ENCODE assay signal across 30 mouse cellular contexts in the genomic region with DNA sequence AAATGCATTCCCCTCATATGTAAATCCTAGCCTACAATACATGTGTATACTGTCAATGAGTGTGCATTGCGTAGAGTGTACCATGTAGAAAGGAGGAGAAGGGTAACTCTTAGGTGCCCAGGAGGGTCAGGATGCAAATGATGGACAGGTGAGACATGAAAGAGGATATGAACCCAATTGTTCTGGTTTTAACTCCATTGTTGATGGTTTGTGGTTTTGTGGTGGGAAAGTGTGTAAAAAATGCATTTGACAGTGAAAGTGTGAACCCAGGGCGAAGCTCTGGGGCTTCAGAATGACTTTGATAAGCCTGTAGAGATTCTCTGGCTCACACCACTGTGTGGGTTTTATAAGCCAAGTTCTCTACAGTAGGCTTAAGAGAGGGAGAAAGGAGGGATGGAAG. TPM values are rescaled to one million over a fixed set of nuclear protein-coding genes. Genes with fewer than 3 reads are reported as not detected.
"Had no signal": no experiment of that assay in that cellular context is flagged by ENCODE, and none has a peak within 500 bp of the region (broad histone marks: within the 10 kb centered on the region; RNA-seq: fewer than 3 reads in every experiment).

No protein-coding gene starts in this region.

- H3K4me3 ChIP-seq: limb, embryonic 10.5 days; limb, embryonic 13.5 days; liver, embryonic 12.5 days; liver, embryonic 15.5 days; lung, embryonic 15.5 days; neural tube, embryonic 13.5 days had no signal

- DNase-seq: kidney, adult 11 months; kidney, adult 8-10 months; kidney, postnatal 14 days; kidney, postnatal 4 days; layer of hippocampus, adult 9-11 months; liver; lung, adult 18-20 months; lung, postnatal 14 days; lung, postnatal 4 days; midbrain, embryonic 14.5 days; retina, postnatal 1 day; right cerebral cortex, postnatal 25 days; spleen, adult 18-20 months; thymus, adult 18-20 months had no signal

- H3K9ac ChIP-seq: limb, embryonic 13.5 days; liver, embryonic 12.5 days; liver, embryonic 15.5 days; lung, embryonic 15.5 days; neural tube, embryonic 13.5 days had no signal

- H3K4me1 ChIP-seq: liver, embryonic 12.5 days; liver, embryonic 15.5 days; neural tube, embryonic 13.5 days had no signal

- H3K27me3 ChIP-seq: limb, embryonic 13.5 days; liver, embryonic 12.5 days; liver, embryonic 15.5 days; lung, embryonic 15.5 days; neural tube, embryonic 13.5 days had no signal

- ATAC-seq: liver, embryonic 12.5 days had no signal

- H3K36me3 ChIP-seq: limb, embryonic 10.5 days; limb, embryonic 13.5 days; liver, embryonic 12.5 days; liver, embryonic 15.5 days; lung, embryonic 15.5 days; neural tube, embryonic 13.5 days had no signal

- H3K4me2 ChIP-seq: limb, embryonic 13.5 days; liver, embryonic 12.5 days; liver, embryonic 15.5 days; lung, embryonic 15.5 days; midbrain, embryonic 11.5 days; neural tube, embryonic 13.5 days had no signal

- H3K9me3 ChIP-seq: limb, embryonic 10.5 days; limb, embryonic 13.5 days; liver, embryonic 12.5 days; liver, embryonic 15.5 days; lung, embryonic 15.5 days; neural tube, embryonic 13.5 days had no signal

- H3K27ac ChIP-seq: limb, embryonic 10.5 days; limb, embryonic 13.5 days; liver, embryonic 12.5 days; liver, embryonic 15.5 days; lung, embryonic 15.5 days; neural tube, embryonic 13.5 days had no signal

RNA-seq across cellular contexts. Expression of gene Zfp957, which starts 12.7 kb away (rescaled TPM):
- total RNA-seq: layer of hippocampus, adult 18-20 months; layer of hippocampus, postnatal 25 days; left cerebral cortex, adult 18-20 months; left cerebral cortex, postnatal 25 days; megakaryocyte progenitor cell, adult 5-6 weeks; megakaryocyte-erythroid progenitor cell, adult 5-6 weeks; neutrophil, adult 5-6 weeks had no signal
- polyA plus RNA-seq: kidney, embryonic 16.5 days; limb, embryonic 10.5 days; limb, embryonic 13.5 days; liver, embryonic 12.5 days; liver, embryonic 15.5 days; lung, embryonic 15.5 days; midbrain, embryonic 11.5 days; midbrain, embryonic 14.5 days; neural tube, embryonic 13.5 days; stomach, embryonic 16.5 days had no signal
